Mouse (Mus musculus) forebrain, embryonic 13.5 days (tissue): Measurements from ENCODE around the gene Polk. TPM values are rescaled to one million over a fixed set of nuclear protein-coding genes. Genes with fewer than 3 reads are reported as not detected.

Source experiments
- ATAC-seq: fragments of 200-750 bp; cut with Nextera tagmentation; 2 replicates; pipeline ENCODE4 v1.8.0; 2017
- H3K27ac ChIP-seq: fragments of 300-500 bp; sonication (generic); 2 replicates; pipeline ENCODE4 v1.5.1; 2015; ENCODE audit warnings: inconsistent platforms, mild to moderate bottlenecking, moderate library complexity
- H3K27me3 ChIP-seq: fragments of 300-500 bp; sonication (generic); 2 replicates; pipeline ENCODE4 v1.6.1; 2015; ENCODE audit warnings: mild to moderate bottlenecking, inconsistent platforms
- H3K36me3 ChIP-seq: fragments of 300-500 bp; sonication (generic); 2 replicates; pipeline ENCODE4 v1.6.1; 2015; ENCODE audit warnings: mild to moderate bottlenecking, inconsistent platforms; ENCODE audit not compliant: poor library complexity, severe bottlenecking
- H3K4me1 ChIP-seq: fragments of 300-500 bp; sonication (generic); 2 replicates; pipeline ENCODE4 v1.6.1; 2015; ENCODE audit warnings: inconsistent platforms
- H3K4me2 ChIP-seq: fragments of 300-500 bp; sonication (generic); 2 replicates; pipeline ENCODE4 v1.6.1; 2015; ENCODE audit warnings: inconsistent platforms, mild to moderate bottlenecking, moderate library complexity
- H3K4me3 ChIP-seq: fragments of 300-500 bp; sonication (generic); 2 replicates; pipeline ENCODE4 v1.5.1; 2015; ENCODE audit warnings: mild to moderate bottlenecking, inconsistent platforms
- H3K9ac ChIP-seq: fragments of 300-500 bp; sonication (generic); 2 replicates; pipeline ENCODE4 v1.6.1; 2015; ENCODE audit warnings: mild to moderate bottlenecking, inconsistent platforms
- H3K9me3 ChIP-seq: fragments of 300-500 bp; sonication (generic); replicated peaks from 2 replicates; pipeline ENCODE4 v1.6.1; 2016; ENCODE audit warnings: inconsistent platforms
- WGBS: fragments of 180-500 bp; shearing (Covaris S2); methylation state at CpG from one replicate; pipeline ENCODE4 v1.1.7; 2015; 5-methylcytosine and 5-hydroxymethylcytosine counted together
- polyA plus RNA-seq: library from polyadenylated mRNA; unstranded; fragments of >200 nt; fragmentation: Nextera tagmentation; extraction: Ambion mirVana; gene quantifications from 2 replicates; pipeline ENCODE4 v1.2.1, GENCODE M21; 2015

Gene Polk
- polyA plus RNA-seq, result 6.0 and 6.1 TPM in 2 replicates

DNA sequence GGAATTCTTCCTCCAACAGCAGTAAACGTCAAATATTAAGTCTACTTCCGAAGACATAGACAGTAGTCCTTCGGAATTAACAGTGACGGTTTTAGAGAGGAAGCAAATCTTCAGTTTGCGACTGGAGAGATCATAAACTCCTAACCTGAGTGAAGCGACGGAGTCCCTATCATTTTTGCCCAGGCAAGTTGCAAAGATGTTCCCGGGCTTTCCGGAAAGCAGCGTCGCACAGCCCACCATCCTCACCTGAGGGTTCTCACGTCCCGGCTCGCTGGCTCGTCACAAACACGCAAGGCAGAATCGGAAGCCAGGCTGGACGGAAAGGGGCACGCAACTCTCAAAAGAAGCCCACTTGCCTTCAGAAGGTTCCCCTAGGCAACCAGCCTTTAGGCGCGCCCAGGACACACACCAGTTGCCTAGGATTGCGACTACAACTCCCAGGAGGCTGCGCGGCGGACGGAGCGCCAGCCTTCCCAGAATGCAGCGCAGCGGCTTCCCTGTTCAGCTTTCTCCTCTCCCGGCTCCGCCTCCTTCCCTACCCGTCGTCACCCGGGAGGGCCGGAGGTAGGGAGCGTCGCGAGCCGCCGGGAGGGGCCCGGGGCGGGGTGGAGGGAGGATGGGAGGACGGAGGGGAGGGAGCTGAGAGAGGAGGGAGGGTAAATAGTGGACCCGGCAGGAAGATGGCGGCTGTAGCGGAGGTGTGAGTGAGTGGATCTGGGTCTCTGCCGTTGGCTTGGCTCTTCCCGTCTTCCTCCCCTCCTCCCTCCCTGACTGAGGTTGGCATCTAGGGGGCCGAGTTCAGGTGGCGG lies at the start of gene Polk, which contains the start of gene Col4a3bp:
TSS of gene Polk (minus strand) at position 499 of the 809 bp plus-strand sequence.
TSS of gene Col4a3bp (plus strand) at position 538 of the 809 bp plus-strand sequence.
- Histone ChIP-seq H3K27me3 (no peaks in the 10 kb centered on the region), H3K4me1 (peaks cover 8% of the 10 kb centered on the region), H3K36me3 (no peaks in the 10 kb centered on the region), H3K4me3 (peak within 1 kb of the TSS; percentile 93), H3K9ac (peak within 1 kb of the TSS; percentile 93), H3K9me3 (no peaks in the 10 kb centered on the region), H3K4me2 (peak within 1 kb of the TSS; percentile 85), H3K27ac (peak within 1 kb of the TSS; percentile 94)
- under 1% methylated on average over 40 of the region's 50 CpGs for WGBS
- ATAC-seq, result peak; percentile 99

DNA sequence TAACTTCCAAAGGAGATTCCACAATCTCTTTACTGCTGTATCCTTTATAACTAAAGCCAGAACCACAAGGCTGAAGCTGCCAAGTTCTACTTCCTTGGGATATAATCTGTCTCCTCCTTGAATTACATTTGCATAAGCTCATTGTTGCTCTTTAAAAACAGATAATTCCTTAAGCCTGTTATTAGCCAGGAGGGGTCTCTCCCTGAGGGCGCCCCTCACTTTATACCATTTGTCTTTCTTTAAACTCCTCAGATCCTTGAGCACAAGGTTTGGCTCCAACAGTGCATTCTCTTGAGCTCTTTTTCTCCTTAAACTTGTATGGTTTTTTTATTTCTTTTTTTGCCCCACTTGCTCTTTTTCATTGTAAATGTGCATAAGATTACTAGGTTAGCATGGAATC lies 46.3 kb upstream of the Polk start:
- no peaks in the 10 kb centered on the region for H3K36me3 ChIP-seq
- H3K4me2 ChIP-seq, result no peak overlapping the region
- no peaks in the 10 kb centered on the region for H3K27me3 ChIP-seq
- H3K4me1 ChIP-seq, result peaks cover 9% of the 10 kb centered on the region; the same call in 1 of the 2 replicates
- no peak overlapping the region for H3K4me3 ChIP-seq
- WGBS, result 52% methylated on average over 1 of the region's 1 CpGs
- no peak overlapping the region for H3K27ac ChIP-seq
- ATAC-seq, result no peak
- no peaks in the 10 kb centered on the region for H3K9me3 ChIP-seq
- no peak overlapping the region for H3K9ac ChIP-seq

DNA sequence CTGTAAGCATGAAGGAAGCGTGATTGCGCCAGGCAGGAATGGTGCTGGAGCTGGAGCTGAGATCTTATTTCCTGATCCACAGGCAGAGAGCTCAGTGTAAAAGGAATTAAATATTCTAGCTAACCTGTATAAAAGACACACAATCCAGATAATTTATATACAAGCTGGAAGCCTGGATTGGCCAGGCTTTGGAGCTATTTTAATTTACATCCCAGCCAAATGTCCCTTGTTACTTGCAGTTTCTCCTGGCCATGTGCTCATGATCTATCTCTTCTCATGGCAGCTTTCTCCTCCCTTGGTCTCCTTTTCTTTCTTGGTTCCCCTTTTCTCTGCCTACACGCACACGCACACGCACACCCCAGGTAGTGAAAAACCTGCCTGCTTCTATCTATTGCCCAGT lies 44.2 kb upstream of the Polk start:
- Histone ChIP-seq H3K36me3 (no peaks in the 10 kb centered on the region), H3K4me3 (no peak overlapping the region), H3K4me2 (no peak overlapping the region), H3K9me3 (no peaks in the 10 kb centered on the region), H3K27ac (no peak overlapping the region), H3K4me1 (no peaks in the 10 kb centered on the region), H3K9ac (no peak overlapping the region), H3K27me3 (no peaks in the 10 kb centered on the region)
- ATAC-seq, result no peak
- WGBS, result 94% methylated on average over 5 of the region's 5 CpGs

DNA sequence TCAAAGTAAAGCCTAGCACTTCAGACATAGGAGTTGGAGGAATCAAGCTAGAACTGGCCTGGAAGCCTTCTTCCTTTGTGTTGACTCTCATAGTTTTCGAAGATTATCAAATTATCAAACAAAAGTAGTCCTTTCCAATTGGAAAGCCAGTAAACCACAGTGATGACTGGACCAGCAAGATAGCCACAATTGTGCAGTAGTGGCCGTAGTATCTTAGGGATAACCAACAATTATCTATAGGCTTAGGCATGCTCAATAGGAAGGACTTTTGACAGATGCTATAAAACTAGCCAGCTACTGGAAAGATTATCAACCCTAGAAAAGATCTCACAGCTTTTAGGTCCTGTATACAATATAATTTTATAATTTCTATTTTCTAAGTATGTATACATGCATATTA lies 41.8 kb upstream of the Polk start:
- H3K9ac ChIP-seq, result no peak overlapping the region
- no peaks in the 10 kb centered on the region for H3K27me3 ChIP-seq
- no peak for ATAC-seq
- H3K9me3 ChIP-seq, result no peaks in the 10 kb centered on the region
- WGBS, result 94% methylated on average over 2 of the region's 2 CpGs
- H3K4me3 ChIP-seq, result no peak overlapping the region
- no peak overlapping the region for H3K4me2 ChIP-seq
- H3K36me3 ChIP-seq, result no peaks in the 10 kb centered on the region
- no peaks in the 10 kb centered on the region for H3K4me1 ChIP-seq
- H3K27ac ChIP-seq, result no peak overlapping the region

DNA sequence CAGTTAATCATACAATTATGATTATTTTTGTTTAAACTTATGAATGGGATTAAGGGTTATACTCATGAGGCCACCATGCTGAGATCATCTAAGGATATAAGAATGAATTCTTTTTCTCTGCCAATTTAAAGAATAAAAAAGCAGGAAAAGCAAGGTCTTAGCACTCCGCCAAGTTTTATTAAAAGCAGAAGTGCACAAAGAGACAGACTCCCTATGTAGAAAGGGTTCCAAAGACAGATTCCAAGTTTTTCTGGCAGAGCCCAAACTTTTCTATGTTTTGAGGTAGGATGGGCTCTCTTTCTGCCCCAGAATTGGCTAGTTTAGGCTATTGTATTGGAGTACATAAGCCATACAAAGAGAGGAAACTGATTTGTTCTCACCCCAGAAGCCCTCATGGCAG lies 37.6 kb upstream of the Polk start:
- Histone ChIP-seq H3K36me3 (no peaks in the 10 kb centered on the region), H3K27me3 (no peaks in the 10 kb centered on the region), H3K4me2 (no peak overlapping the region), H3K9me3 (no peaks in the 10 kb centered on the region), H3K27ac (no peak overlapping the region), H3K9ac (no peak overlapping the region), H3K4me3 (no peak overlapping the region), H3K4me1 (no peaks in the 10 kb centered on the region)
- WGBS, result 62% methylated on average over 1 of the region's 1 CpGs
- no peak for ATAC-seq

DNA sequence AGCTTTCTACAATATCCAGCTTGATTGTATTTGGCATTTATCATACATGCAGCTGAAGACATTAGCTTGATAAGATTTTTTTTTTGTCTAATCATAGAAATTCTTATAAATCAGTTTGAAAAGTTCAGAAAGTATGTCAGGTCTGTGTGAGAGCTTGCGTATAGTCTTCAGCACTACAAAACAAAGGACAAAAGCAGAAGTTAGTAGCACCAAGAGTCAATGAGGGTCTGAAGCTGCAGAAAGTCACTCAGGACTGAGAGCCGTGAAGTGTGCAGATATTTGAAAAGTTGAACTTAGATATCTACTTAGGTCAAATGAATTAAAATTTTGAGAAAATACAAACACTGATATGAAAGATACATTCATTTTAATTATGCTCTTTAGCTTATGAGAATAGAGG lies 36.7 kb upstream of the Polk start:
- H3K36me3 ChIP-seq, result no peaks in the 10 kb centered on the region
- no peak overlapping the region for H3K9ac ChIP-seq
- no peak overlapping the region for H3K4me3 ChIP-seq
- ATAC-seq, result no peak
- H3K27me3 ChIP-seq, result no peaks in the 10 kb centered on the region
- H3K4me2 ChIP-seq, result no peak overlapping the region
- no peaks in the 10 kb centered on the region for H3K9me3 ChIP-seq
- H3K27ac ChIP-seq, result no peak overlapping the region
- no peaks in the 10 kb centered on the region for H3K4me1 ChIP-seq
- WGBS, result 74% methylated on average over 2 of the region's 2 CpGs

DNA sequence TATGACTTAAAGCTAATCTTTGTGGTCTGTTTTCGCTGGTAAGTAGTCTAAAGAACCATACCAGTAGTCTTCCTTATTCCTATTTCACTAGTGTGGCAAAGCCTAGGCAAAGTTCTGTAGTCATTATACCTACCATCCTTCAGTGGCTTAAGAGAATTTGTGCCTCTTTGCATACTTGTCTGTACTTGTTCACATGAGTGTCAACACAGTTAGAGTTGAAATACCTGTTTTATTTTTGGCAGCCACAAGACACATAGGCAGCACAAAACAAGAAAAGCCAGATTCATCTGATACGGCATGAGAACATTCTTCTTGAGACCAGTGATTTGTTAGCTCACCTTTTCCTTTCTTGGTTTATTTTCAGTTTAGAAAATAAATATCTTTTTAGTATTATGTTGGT lies 31.8 kb upstream of the Polk start:
- H3K27me3 ChIP-seq, result no peaks in the 10 kb centered on the region
- H3K9me3 ChIP-seq, result no peaks in the 10 kb centered on the region
- H3K36me3 ChIP-seq, result peaks cover 7% of the 10 kb centered on the region
- H3K27ac ChIP-seq, result no peak overlapping the region
- H3K4me1 ChIP-seq, result 0 out of 2 replicates have a peak, but pooled peaks cover 4% of the 10 kb centered on the region
- 93% methylated on average over 2 of the region's 2 CpGs for WGBS
- no peak overlapping the region for H3K4me2 ChIP-seq
- ATAC-seq, result no peak
- no peak overlapping the region for H3K4me3 ChIP-seq
- no peak overlapping the region for H3K9ac ChIP-seq

DNA sequence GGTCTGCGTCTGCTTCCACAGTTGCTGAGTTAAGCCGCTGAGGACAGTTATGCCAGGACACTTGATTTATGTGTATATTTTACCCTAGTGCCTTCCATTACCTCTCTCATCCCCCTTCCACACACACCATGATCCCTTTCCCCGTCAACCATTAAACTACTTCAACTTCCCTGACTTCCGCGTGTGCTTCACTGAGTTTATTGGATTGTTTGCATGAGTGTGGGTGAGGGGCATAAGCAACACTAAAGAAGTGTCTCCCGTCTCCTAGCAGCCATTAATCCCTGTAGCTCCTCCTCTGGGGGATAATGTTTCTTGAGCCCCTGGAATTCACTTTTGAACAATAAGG lies 28.6 kb upstream of the Polk start:
- peaks cover 11% of the 10 kb centered on the region; the same call in 1 of the 2 replicates for H3K4me1 ChIP-seq
- H3K27me3 ChIP-seq, result no peaks in the 10 kb centered on the region
- WGBS, result 49% methylated on average over 6 of the region's 6 CpGs
- no peak overlapping the region for H3K27ac ChIP-seq
- no peak overlapping the region for H3K4me2 ChIP-seq
- H3K9ac ChIP-seq, result no peak overlapping the region
- no peak for ATAC-seq
- no peak overlapping the region for H3K4me3 ChIP-seq
- H3K36me3 ChIP-seq, result peaks cover 7% of the 10 kb centered on the region
- H3K9me3 ChIP-seq, result no peaks in the 10 kb centered on the region

DNA sequence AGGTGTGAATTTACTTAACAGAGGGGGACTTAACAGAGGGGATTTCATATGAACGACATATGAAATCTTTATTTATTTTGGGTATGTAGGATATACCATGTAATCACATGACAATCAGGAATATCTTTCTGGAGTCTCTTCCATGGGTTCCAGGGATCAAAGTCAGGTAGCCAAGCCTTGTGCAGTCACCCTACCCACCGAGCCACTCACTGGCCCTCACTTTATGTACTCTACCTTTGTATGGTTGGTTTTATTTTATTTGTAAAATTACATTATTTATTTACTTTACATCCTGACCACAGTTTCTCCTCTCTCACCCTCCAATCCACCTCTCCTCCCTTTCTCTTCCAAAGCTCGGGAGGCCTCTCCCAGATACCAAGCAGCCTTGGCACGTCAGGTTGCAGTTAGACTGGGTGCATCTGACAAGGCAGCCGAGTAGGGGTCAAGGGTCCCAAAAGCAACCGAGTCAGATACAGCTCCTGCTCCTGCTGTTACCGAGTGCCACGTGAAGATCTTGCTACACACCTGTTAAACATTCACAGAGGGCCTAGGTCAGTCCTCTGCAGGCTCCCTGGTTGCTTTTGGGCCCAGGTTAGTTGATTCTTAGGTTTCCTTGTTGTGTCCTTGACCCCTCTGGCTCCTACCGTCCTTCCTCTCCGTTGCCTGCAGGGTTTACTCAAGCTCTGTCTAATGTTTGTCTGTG lies 28.1 kb upstream of the Polk start:
- Histone ChIP-seq H3K4me1 (peaks cover 11% of the 10 kb centered on the region; the same call in 1 of the 2 replicates), H3K36me3 (peaks cover 7% of the 10 kb centered on the region), H3K27ac (no peak overlapping the region), H3K27me3 (no peaks in the 10 kb centered on the region), H3K4me2 (no peak overlapping the region), H3K9ac (no peak overlapping the region), H3K9me3 (no peaks in the 10 kb centered on the region), H3K4me3 (no peak overlapping the region)
- 74% methylated on average over 10 of the region's 10 CpGs for WGBS
- no peak for ATAC-seq

DNA sequence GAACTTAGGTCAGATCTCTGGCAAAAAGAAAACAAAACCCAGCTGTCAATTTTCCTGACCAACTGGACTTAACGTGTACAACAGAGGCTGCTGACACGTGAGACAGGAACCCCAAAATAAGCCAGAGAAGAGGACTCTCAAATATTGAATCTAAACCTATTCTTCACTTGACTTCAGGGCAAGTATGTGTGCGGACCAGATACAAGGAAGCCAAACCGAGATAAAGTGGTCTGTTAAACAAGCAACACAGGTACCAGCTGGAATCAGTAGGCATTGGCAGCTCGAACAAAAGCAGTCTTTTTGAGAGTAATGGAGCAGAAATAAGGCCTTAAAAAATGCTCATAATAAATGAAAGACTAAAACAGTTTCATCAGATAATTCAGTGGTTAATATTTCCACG lies 25.6 kb upstream of the Polk start:
- no peak overlapping the region for H3K4me3 ChIP-seq
- WGBS, result 43% methylated on average over 6 of the region's 6 CpGs
- no peaks in the 10 kb centered on the region for H3K9me3 ChIP-seq
- H3K36me3 ChIP-seq, result peaks cover 4% of the 10 kb centered on the region
- peaks cover 11% of the 10 kb centered on the region; the same call in 1 of the 2 replicates for H3K4me1 ChIP-seq
- no peak overlapping the region for H3K27ac ChIP-seq
- H3K9ac ChIP-seq, result no peak overlapping the region
- no peak for ATAC-seq
- no peak overlapping the region for H3K4me2 ChIP-seq
- no peaks in the 10 kb centered on the region for H3K27me3 ChIP-seq

DNA sequence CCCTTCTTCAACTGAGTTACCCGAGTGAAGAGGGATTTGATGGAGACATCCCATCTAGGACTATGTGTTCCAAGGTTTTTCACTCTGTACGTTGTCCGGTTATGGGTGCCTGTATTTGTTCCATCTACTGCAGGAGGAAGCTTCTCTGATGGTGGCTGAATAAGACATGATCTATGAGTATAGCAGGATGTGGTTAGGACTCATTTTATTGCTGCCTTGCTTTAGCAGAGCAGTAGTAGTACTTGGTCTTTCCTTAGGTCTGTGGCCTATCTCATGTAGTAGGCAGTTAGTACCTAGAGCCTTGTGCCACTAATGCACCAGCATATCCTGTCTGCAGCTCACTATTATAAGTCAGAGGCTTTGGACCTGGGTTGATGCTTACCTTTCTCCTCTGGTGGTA lies 12.7 kb upstream of the Polk start:
- no peak overlapping the region for H3K9ac ChIP-seq
- H3K36me3 ChIP-seq, result 0 out of 2 replicates have a peak, but pooled peaks cover 2% of the 10 kb centered on the region
- H3K4me3 ChIP-seq, result no peak overlapping the region
- H3K27ac ChIP-seq, result no peak overlapping the region
- no peak overlapping the region for H3K4me2 ChIP-seq
- no peaks in the 10 kb centered on the region for H3K9me3 ChIP-seq
- no peak for ATAC-seq
- H3K4me1 ChIP-seq, result no peaks in the 10 kb centered on the region
- 98% methylated on average over 3 of the region's 3 CpGs for WGBS
- no peaks in the 10 kb centered on the region for H3K27me3 ChIP-seq

DNA sequence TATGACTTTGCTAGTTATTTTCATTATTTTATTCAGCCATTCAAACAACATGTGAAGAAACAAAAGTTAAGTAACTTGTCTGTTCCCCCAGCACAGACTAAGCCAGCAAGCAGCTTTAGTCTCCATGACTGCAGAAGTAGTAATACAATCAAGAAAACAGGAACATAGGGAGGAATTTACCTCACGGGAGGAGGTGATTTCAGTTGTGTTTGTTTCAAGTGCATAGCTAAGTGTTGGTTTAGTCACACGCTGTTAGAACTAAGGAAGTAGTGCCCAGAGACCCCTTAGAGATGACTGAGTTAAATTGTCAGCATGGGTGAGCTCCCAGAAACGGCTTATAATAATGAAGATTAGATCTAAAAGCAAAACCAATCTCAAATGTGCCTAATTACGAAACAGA lies 5.6 kb upstream of the Polk start:
- 65% methylated on average over 4 of the region's 4 CpGs for WGBS
- peaks cover 8% of the 10 kb centered on the region for H3K4me1 ChIP-seq
- H3K9me3 ChIP-seq, result no peaks in the 10 kb centered on the region
- ATAC-seq, result no peak
- H3K4me2 ChIP-seq, result no peak overlapping the region
- H3K27me3 ChIP-seq, result no peaks in the 10 kb centered on the region
- H3K27ac ChIP-seq, result no peak overlapping the region
- H3K9ac ChIP-seq, result no peak overlapping the region
- no peaks in the 10 kb centered on the region for H3K36me3 ChIP-seq
- H3K4me3 ChIP-seq, result no peak overlapping the region
